Mouse (Mus musculus): ENCODE results near the gene 4932438H23Rik. TPM values are rescaled to one million over a fixed set of nuclear protein-coding genes. Genes with fewer than 3 reads are reported as not detected.

4932438H23Rik gene
- 0.18 and 0.19 TPM in 2 replicates for polyA plus RNA-seq (2014; fragmentation: Nextera tagmentation; extraction: Ambion mirVana)

DNA sequence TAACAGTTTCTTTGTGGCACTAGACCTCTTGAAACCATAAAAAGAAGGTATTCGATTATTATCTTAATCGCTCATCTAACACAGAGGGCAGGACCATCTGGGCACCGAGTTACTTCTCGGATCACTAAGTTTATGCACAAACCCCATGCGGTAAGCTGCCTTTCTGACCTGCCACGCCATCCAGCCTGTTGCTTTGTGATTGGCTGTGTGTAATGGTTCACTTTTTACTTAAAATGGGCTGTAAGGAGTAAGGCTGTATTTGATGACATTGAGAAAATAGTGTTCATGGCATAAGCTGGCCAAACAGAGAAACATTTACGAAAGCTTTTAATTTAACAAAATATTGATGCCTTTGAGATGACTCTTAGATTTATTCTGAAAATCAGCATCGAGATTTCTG lies at the start of gene 4932438H23Rik:
4932438H23Rik (minus strand) TSS at position 101 of the 400 bp plus-strand sequence.
- ATAC-seq (ENCODE audit: insufficient number of reproducible peaks, insufficient read depth, low FRiP score, low read depth): no peak
- Histone ChIP-seq H3K4me1 (ENCODE audit: control insufficient read depth in 2 of 2, insufficient read depth in 2 of 2, low read length in 2 of 2) (no peaks in the 10 kb centered on the region), H3K9ac (ENCODE audit: low read length) (no peak within 1 kb of the TSS), H3K4me2 (ENCODE audit: low read length) (no peak within 1 kb of the TSS), H3K9me3 (ENCODE audit: control insufficient read depth, low read length) (no peaks in the 10 kb centered on the region), H3K27ac (replicated peaks in 1 of 2; ENCODE audit: control insufficient read depth in 1 of 2, insufficient read depth in 1 of 2, low read depth in 2 of 2, low read length in 2 of 2) (no peak within 1 kb of the TSS), H3K27me3 (ENCODE audit: control insufficient read depth, insufficient read depth, low read length) (no peaks in the 10 kb centered on the region), H3K4me3 (ENCODE audit: control insufficient read depth in 1 of 2, insufficient read depth in 1 of 2, low read depth in 1 of 2, low read length in 2 of 2) (no peak within 1 kb of the TSS), H3K36me3 (ENCODE audit: control insufficient read depth, insufficient read depth, low read length) (no peaks in the 10 kb centered on the region)
- 81% methylated on average over 8 of the region's 8 CpGs for WGBS

DNA sequence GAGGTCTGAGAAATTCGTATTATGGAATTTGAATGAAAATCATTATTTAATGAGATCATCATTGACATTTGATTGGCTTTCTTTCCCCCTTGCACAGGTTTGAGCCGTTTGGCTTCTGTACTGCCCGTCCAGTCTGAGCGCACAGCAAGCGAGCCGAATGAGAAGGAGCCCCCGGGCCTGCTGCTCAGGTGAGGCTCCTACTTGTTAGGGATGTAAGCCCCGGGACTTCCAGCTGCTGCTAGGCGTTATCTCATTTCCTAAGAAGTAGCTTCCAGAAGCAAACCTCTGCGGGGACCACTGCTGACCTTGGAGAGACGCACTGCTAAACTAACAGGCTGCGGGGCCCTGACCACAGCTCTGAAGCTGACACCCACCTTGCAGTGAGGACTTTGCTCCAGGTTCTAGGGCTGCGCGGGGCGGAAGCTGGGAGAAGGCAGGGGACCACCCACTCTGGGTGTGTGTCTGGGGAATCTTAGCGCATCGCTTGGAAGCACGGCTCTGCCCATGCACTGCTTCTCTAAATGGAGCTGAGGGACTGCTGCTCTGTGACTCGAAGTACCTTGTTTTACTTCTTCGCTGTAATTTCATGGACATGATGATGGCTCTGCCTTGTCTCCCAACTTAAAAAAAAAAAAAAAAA lies 46.2 kb upstream of the 4932438H23Rik start:
- no peak for ATAC-seq (ENCODE audit: insufficient number of reproducible peaks, insufficient read depth, low FRiP score, low read depth)
- Histone ChIP-seq H3K9me3 (ENCODE audit: control insufficient read depth, low read length) (0 out of 2 replicates have a peak, but pooled peaks cover 7% of the 10 kb centered on the region), H3K4me2 (ENCODE audit: low read length) (no peak overlapping the region), H3K36me3 (ENCODE audit: control insufficient read depth, insufficient read depth, low read length) (no peaks in the 10 kb centered on the region), H3K9ac (ENCODE audit: low read length) (no peak overlapping the region), H3K4me1 (ENCODE audit: control insufficient read depth in 2 of 2, insufficient read depth in 2 of 2, low read length in 2 of 2) (peaks cover 0 to 4% of the 10 kb centered on the region in 2 experiments; a peak in 1 of 4 replicates), H3K27ac (replicated peaks in 1 of 2; ENCODE audit: control insufficient read depth in 1 of 2, insufficient read depth in 1 of 2, low read depth in 2 of 2, low read length in 2 of 2) (no peak overlapping the region), H3K27me3 (ENCODE audit: control insufficient read depth, insufficient read depth, low read length) (peaks cover 35% of the 10 kb centered on the region), H3K4me3 (ENCODE audit: control insufficient read depth in 1 of 2, insufficient read depth in 1 of 2, low read depth in 1 of 2, low read length in 2 of 2) (no peak overlapping the region)
- 30% methylated on average over 20 of the region's 20 CpGs for WGBS

DNA sequence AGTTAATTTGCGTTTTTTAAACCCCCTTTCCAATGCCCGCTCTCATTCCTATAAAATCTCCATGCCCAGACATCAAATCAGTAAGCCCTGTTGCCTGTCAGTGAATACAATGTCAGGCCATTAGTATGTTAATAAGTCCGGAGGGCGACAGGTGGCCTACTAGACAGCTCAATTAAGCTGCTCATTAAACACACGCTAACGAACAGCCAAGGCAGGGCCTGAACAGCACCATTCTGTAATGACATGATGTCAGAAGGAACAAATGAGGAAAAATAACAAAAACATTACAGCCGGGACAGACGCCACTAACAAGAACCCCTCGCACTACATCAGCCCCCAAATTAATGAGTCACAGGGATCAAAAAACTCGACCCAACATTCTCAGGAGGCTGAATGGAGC lies 45.5 kb upstream of the 4932438H23Rik start:
- H3K4me1 ChIP-seq (ENCODE audit: control insufficient read depth in 2 of 2, insufficient read depth in 2 of 2, low read length in 2 of 2): peaks cover 0 to 4% of the 10 kb centered on the region in 2 experiments; a peak in 1 of 4 replicates
- peaks cover 35% of the 10 kb centered on the region for H3K27me3 ChIP-seq (ENCODE audit: control insufficient read depth, insufficient read depth, low read length)
- ATAC-seq (ENCODE audit: insufficient number of reproducible peaks, insufficient read depth, low FRiP score, low read depth): no peak
- H3K36me3 ChIP-seq (ENCODE audit: control insufficient read depth, insufficient read depth, low read length): no peaks in the 10 kb centered on the region
- no peak overlapping the region for H3K4me3 ChIP-seq (ENCODE audit: control insufficient read depth in 1 of 2, insufficient read depth in 1 of 2, low read depth in 1 of 2, low read length in 2 of 2)
- H3K4me2 ChIP-seq (ENCODE audit: low read length): peak overlapping the region; percentile 36; the same call in 1 of the 2 replicates
- H3K27ac ChIP-seq (replicated peaks in 1 of 2; ENCODE audit: control insufficient read depth in 1 of 2, insufficient read depth in 1 of 2, low read depth in 2 of 2, low read length in 2 of 2): no peak overlapping the region
- H3K9ac ChIP-seq (ENCODE audit: low read length): no peak overlapping the region
- H3K9me3 ChIP-seq (ENCODE audit: control insufficient read depth, low read length): 0 out of 2 replicates have a peak, but pooled peaks cover 7% of the 10 kb centered on the region
- WGBS: 34% methylated on average over 10 of the region's 10 CpGs

DNA sequence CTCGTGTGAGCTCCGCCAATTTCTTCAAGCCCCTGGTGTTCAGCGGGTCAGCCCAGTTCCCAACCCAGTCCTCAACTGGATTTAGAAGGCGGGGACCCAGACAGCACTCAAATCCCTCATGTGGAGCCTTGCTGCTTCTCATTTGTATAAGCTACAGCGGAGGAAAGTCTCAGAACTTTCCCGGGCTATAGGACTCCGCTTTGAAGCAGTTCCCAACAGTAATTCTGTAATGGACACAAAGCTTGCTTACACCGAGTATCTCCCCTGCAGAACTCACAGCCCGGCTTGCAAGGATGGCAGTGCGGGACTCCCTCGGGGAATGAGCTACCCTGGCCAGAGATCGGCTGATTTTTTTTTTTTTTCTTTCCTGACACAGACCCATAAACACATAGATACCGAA lies 45.1 kb upstream of the 4932438H23Rik start:
- Histone ChIP-seq H3K4me1 (ENCODE audit: control insufficient read depth in 2 of 2, insufficient read depth in 2 of 2, low read length in 2 of 2) (peaks cover 0 to 4% of the 10 kb centered on the region in 2 experiments; a peak in 1 of 4 replicates), H3K27me3 (ENCODE audit: control insufficient read depth, insufficient read depth, low read length) (peaks cover 35% of the 10 kb centered on the region), H3K36me3 (ENCODE audit: control insufficient read depth, insufficient read depth, low read length) (no peaks in the 10 kb centered on the region), H3K4me2 (ENCODE audit: low read length) (peak overlapping the region; percentile 36; the same call in 1 of the 2 replicates), H3K4me3 (ENCODE audit: control insufficient read depth in 1 of 2, insufficient read depth in 1 of 2, low read depth in 1 of 2, low read length in 2 of 2) (no peak overlapping the region), H3K9ac (ENCODE audit: low read length) (no peak overlapping the region), H3K9me3 (ENCODE audit: control insufficient read depth, low read length) (0 out of 2 replicates have a peak, but pooled peaks cover 7% of the 10 kb centered on the region), H3K27ac (replicated peaks in 1 of 2; ENCODE audit: control insufficient read depth in 1 of 2, insufficient read depth in 1 of 2, low read depth in 2 of 2, low read length in 2 of 2) (no peak overlapping the region)
- 18% methylated on average over 13 of the region's 13 CpGs for WGBS
- no peak for ATAC-seq (ENCODE audit: insufficient number of reproducible peaks, insufficient read depth, low FRiP score, low read depth)

DNA sequence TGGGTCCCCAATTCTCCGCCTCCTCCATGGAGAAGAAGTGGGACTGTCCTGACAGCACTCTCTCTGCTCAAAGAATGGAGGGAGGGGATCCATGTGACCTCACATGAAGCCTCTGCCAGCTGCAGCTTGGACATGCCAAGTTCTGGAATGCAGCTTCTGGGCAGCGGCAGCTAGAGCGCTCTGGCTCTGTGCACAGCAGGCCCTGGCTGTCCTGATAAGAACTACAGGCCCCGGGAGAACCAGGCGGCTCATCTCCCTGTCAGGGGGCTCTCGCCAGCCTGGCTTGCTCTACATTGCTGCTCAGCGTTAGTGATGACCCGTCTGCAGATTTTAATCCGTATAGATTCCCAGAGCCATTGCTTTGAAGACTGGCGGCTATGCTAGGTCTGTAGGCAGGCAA lies 44.6 kb upstream of the 4932438H23Rik start:
- H3K4me1 ChIP-seq (ENCODE audit: control insufficient read depth in 2 of 2, insufficient read depth in 2 of 2, low read length in 2 of 2): peaks cover 0 to 4% of the 10 kb centered on the region in 2 experiments; a peak in 1 of 4 replicates
- H3K4me3 ChIP-seq (ENCODE audit: control insufficient read depth in 1 of 2, insufficient read depth in 1 of 2, low read depth in 1 of 2, low read length in 2 of 2): no peak overlapping the region
- no peak for ATAC-seq (ENCODE audit: insufficient number of reproducible peaks, insufficient read depth, low FRiP score, low read depth)
- H3K4me2 ChIP-seq (ENCODE audit: low read length): peak overlapping the region; percentile 36
- no peaks in the 10 kb centered on the region for H3K36me3 ChIP-seq (ENCODE audit: control insufficient read depth, insufficient read depth, low read length)
- H3K9me3 ChIP-seq (ENCODE audit: control insufficient read depth, low read length): 0 out of 2 replicates have a peak, but pooled peaks cover 4% of the 10 kb centered on the region
- no peak overlapping the region for H3K9ac ChIP-seq (ENCODE audit: low read length)
- peaks cover 35% of the 10 kb centered on the region for H3K27me3 ChIP-seq (ENCODE audit: control insufficient read depth, insufficient read depth, low read length)
- 12% methylated on average over 10 of the region's 10 CpGs for WGBS
- no peak overlapping the region for H3K27ac ChIP-seq (replicated peaks in 1 of 2; ENCODE audit: control insufficient read depth in 1 of 2, insufficient read depth in 1 of 2, low read depth in 2 of 2, low read length in 2 of 2)

DNA sequence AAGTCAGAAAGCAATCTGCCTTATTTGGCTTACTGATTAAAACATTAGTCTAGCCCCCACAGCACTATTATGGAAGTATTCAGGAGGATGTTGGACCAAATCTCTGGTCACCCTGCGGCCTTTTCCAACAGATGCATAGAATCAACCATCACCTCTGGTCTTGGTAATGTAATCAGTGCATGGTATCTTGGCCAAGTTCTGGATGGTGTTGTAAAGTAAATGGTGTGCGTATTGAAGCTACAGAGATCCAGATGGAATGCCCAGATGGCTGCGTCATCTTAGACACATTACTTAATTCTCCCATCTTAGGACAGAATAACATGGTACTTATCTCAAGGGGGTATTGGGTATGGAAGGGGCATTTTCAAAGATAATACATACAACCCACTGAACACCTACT lies 43.8 kb upstream of the 4932438H23Rik start:
- H3K4me3 ChIP-seq (ENCODE audit: control insufficient read depth in 1 of 2, insufficient read depth in 1 of 2, low read depth in 1 of 2, low read length in 2 of 2): no peak overlapping the region
- no peak overlapping the region for H3K9ac ChIP-seq (ENCODE audit: low read length)
- no peak overlapping the region for H3K27ac ChIP-seq (replicated peaks in 1 of 2; ENCODE audit: control insufficient read depth in 1 of 2, insufficient read depth in 1 of 2, low read depth in 2 of 2, low read length in 2 of 2)
- H3K4me1 ChIP-seq (ENCODE audit: control insufficient read depth in 2 of 2, insufficient read depth in 2 of 2, low read length in 2 of 2): peaks cover 0 to 4% of the 10 kb centered on the region in 2 experiments; a peak in 1 of 4 replicates
- peaks cover 35% of the 10 kb centered on the region for H3K27me3 ChIP-seq (ENCODE audit: control insufficient read depth, insufficient read depth, low read length)
- WGBS: 92% methylated on average over 3 of the region's 3 CpGs
- ATAC-seq (ENCODE audit: insufficient number of reproducible peaks, insufficient read depth, low FRiP score, low read depth): no peak
- H3K4me2 ChIP-seq (ENCODE audit: low read length): no peak overlapping the region
- no peaks in the 10 kb centered on the region for H3K36me3 ChIP-seq (ENCODE audit: control insufficient read depth, insufficient read depth, low read length)
- no peaks in the 10 kb centered on the region for H3K9me3 ChIP-seq (ENCODE audit: control insufficient read depth, low read length)

DNA sequence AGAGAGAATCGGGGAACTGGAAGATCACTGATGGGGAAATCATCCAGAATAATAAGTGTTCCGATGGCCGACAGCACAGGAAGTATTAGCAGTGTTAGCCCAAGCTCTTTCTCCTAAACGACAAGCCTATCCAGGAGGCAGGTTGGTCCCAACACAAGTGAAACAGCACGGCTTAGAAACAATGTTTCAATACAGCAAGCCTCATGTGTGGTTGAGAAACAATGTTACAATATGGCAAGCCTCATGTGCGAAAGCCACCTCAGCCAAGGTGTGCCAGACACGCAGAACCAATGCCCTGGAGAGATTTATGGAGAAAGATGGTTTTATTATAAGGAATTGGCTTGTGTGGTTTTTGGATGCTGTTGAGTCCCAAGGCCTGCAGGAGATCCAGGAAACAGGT lies 43.2 kb upstream of the 4932438H23Rik start:
- Histone ChIP-seq H3K4me3 (ENCODE audit: control insufficient read depth in 1 of 2, insufficient read depth in 1 of 2, low read depth in 1 of 2, low read length in 2 of 2) (no peak overlapping the region), H3K4me2 (ENCODE audit: low read length) (no peak overlapping the region), H3K9ac (ENCODE audit: low read length) (no peak overlapping the region), H3K36me3 (ENCODE audit: control insufficient read depth, insufficient read depth, low read length) (no peaks in the 10 kb centered on the region), H3K9me3 (ENCODE audit: control insufficient read depth, low read length) (no peaks in the 10 kb centered on the region), H3K4me1 (ENCODE audit: control insufficient read depth in 2 of 2, insufficient read depth in 2 of 2, low read length in 2 of 2) (peaks cover 0 to 4% of the 10 kb centered on the region in 2 experiments; a peak in 1 of 4 replicates), H3K27me3 (ENCODE audit: control insufficient read depth, insufficient read depth, low read length) (peaks cover 35% of the 10 kb centered on the region), H3K27ac (replicated peaks in 1 of 2; ENCODE audit: control insufficient read depth in 1 of 2, insufficient read depth in 1 of 2, low read depth in 2 of 2, low read length in 2 of 2) (no peak overlapping the region)
- WGBS: 85% methylated on average over 7 of the region's 7 CpGs
- no peak for ATAC-seq (ENCODE audit: insufficient number of reproducible peaks, insufficient read depth, low FRiP score, low read depth)
